Mouse (Mus musculus) kidney, postnatal 4 days (tissue): ENCODE results near the gene Il18.

Experiments used
- DNase-seq, 2 experiments: peaks; one replicate each; pipeline ENCODE4 v3.0.0; 2021; ENCODE audit warnings: mixed read lengths in 2 of 2

Il18 gene

DNA sequence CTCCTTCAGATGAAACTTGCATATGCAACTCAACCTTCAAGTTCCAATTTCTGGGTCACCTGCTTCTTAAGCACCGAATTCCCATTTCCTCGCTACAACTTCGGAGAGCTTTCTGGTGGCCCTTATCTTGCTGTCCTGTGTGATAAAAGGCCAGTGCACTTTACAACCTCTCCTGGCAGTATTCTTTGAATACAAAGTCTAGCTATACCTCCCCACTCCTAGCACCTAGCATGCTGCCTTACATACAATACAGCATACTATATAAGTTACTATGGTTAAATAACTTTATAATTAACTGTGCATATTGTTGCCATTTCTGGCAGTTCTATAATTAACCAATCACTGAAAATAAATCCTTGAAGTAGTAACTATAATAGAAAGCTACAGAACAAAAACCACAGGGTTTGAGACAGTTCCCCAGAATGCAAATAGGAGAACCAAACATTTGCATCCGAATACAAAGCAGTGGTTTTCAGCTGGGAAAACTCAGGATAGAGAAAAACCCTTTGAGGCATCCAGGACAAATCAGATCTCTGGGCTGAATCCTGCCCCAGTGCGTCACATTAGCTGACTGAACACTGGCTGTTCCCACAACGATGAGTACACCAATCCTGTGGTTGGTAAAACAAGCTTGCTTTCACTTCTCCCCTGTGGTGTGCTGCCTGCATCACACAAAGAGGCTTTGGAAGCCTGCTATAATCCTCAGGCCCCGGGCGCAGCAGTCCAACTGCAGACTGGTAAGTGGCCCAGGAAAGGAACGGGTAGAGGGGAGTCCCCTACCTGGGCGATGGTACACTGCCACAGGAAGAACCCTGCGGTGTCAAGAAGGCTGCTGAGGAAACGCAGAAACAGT lies at the start of gene Il18:
Gene Il18 (plus strand): TSS at position 587 of the 853 bp plus-strand sequence.
- DNase-seq: peak; percentile 17 to 39

DNA sequence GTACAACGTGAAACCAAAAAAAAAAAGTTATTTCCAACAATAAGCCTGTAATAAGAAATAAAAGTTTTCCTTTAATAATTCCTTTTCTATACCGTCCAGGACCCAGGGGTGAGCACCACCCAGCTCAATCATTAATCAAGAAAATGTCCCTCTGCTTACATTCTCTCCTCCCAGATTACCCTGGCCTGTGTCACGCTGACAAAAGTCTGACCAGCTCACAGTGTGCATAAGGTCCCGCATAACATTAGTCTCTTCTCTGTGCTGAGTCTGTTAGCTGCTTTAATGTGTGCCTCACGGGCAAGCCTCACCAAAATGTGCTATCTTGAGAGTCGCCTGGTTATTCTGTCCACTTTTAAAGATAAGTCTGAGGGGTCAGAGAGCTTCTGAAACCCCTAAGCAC lies 49.2 kb upstream of the Il18 start:
- DNase-seq: peak in 1 of 2 experiments; percentile 31

DNA sequence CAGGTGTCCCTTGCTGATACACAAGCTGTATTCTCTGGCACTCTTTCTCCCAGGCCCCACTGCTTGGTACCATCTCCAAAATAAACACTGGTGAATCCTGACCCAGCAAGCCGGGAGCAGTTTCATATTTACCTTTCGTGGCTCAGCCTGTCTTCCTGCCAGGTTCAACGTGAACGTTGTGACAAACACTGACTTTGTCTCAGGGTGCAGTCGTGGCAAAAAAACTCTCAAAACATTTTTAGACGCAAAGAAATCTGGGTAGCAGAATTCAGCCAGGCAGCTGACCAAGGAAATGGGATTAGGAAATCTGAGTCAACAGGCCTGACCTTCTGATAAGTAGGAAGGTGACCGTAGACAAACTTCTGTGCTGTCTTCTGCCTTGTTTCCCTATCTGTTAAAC lies 47.1 kb upstream of the Il18 start:
- no peak for DNase-seq

DNA sequence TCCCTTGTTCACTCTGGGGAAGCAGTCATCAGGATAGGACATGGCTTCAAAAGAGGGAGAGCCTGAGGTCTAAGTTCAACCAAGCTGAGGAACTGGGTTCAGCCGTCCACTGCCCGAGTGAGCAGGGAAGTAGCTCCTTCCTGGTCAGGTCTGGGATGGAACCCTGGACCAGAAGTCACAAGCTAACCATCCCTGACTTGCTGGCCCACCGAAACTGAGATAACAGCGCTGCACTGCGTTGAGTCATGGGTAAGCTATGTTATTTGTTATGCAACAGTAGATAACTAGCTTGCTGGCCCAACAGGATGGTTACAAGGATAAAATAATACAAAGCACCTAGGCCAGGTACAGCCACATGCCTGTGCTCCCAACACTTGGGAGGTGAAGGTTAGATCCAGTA lies 39.2 kb upstream of the Il18 start:
- DNase-seq: no peak

DNA sequence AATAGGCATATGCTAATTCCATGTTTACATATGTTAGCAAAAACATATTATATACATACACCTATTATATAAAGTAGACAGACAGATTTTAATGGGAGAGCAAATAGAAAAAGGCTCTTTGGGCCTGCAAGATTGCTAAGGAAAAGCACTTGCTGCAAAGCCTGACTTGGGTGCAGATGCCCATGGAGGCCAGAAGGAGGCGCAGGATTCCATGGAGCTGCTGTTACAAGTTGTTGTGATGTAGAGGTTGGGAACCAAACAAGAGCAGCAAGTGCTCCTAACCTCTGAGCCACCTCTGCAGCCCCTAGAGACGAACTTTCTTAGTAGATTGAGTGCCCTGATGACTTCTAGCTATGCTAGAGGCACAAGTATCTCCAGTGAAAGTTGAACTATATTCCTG lies 35.8 kb upstream of the Il18 start:
- peak; percentile 45 to 52 for DNase-seq

DNA sequence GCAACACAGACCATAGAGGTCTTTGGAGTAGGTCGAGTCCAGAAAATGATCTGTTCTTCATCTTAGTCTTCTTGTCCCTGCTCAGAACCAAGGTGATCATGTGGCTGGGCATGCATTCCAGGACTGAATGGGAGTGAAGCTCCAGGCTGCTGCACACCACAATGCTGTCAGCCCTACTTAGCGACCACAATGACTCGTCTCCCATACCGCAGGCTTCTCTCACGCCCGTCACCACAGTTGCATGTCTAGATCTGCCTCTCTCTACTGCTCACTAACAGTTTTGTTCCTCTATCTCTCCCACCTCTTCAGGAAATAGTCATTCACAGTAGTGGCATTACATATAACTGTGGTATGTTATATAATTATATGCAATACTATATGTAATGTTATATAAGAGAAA lies 33.9 kb upstream of the Il18 start:
- DNase-seq: no peak

DNA sequence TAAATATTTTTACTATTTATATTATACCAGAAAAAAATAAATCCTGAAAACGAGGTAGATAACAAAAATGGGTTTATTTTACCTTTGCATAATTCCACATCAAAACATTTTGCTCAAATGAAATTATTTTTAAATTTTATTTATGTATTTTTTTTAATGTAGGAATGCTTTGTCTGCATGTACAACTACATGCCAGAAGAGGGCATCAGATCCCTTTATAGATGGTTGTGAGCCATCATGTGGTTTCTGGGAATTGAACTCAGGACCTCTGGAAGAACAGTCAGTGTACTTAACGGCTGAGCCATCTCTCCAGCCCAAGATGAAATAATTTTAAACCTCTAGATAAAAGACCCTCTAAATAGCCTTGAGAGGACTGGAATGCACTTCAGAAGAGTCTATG lies 33.1 kb upstream of the Il18 start:
- DNase-seq: no peak

DNA sequence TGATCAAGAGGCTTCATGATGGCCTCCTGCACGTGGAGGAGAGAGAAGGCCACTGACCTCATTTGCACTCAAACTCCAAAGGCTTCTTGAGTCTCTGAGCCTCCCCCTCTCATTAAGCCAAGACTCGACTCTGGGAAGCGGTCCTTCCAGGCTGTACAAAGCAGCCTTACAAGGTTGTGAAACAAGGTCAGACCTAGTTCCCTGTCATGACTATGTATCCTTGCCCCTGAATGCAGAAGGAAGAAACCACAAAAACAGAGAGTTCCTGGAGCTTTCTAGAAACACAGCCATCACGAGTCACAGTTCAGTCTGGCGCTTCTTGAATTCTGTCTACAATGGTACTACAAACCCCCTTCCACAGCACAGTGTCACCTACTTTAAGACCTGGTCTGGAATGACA lies 32.1 kb upstream of the Il18 start:
- no peak for DNase-seq

DNA sequence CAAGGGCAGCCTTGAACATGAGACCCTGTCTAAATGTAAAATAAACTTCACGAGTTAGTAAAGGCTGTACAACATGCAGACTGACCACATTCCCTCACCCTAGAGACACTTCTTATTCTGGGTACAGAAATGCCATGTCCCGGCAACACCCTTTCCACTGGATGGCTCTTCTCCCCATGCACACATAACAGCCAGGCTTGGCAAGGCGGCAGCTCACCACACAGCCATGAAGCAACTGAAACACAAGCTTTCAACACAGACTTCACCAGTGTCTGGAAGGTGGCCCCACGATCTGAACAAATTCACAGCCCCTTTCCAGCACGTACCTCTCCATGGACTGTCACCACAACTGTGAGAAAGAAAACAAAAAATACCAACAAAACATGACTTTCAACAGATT lies 29.7 kb upstream of the Il18 start:
- DNase-seq: no peak

DNA sequence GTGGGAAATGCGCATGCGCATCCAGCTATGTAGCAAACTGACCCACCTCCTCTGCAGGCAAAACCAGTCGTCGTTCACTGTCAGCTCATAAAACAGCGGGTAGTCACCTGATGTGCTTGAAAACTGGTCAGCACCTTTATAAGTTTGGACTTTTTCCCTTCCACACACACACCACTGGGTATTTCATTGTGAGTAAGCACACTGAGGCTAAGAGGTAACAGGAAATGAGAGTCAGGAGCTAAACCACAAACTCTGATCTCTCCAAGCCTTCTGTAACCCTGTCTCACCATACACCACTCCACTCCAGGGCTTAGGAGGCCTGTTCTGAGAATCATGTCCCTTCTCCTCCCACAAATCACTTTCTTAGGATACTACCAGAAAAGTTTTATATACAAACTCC lies 29.0 kb upstream of the Il18 start:
- no peak for DNase-seq

DNA sequence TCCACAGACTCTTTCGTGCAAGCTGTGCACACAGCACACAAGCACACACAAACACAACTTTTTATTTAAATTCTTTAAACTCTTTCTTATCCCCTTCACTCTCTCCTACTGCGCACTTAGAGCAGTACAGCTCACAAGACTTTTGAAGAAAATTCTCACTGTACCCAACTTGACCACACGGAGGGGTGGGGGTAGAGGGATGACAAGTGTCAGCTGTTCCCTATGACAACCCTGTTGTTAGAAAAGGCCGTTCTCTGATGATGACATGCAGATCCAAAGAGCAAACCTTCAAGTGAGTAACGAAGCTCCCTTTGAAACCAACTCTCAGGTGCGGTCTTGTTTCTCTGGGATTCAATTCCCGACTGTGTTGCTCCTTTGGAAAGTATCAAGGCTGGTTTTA lies 26.8 kb upstream of the Il18 start:
- peak in 1 of 2 experiments; percentile 11 for DNase-seq

DNA sequence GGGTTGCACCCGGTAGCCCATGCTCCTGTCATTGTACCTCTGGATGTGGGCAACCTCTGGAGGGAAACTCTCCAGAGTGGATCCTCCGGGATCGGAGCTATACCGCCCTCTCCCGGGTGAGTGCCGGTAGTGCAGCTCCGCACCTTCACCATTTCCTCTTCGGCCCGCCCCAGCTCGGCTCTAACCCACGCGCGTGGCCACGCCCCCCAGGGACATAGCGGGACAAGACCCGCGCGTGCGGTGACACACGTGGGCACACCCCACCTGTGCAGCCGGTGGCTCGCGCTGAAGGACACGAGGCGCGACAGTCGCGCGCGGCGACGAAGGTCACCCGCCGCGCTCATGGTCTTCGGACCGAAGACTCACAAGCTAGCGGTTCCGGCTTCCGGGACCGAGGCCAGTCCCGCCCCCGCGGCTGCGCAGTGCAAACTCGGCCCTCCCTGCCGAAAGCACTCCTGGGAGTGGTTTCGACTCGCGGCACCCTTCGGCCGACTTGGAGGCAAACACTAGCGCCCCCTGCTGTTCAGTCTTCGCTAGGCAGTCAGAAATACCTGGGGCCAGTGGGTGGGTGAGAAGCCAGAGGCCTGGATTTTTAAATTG lies 26.2 kb upstream of the Il18 start, which contains the start of gene Pts:
Gene Pts (minus strand): TSS at position 432 of the 600 bp plus-strand sequence.
- peak; percentile 98 to 99 for DNase-seq

DNA sequence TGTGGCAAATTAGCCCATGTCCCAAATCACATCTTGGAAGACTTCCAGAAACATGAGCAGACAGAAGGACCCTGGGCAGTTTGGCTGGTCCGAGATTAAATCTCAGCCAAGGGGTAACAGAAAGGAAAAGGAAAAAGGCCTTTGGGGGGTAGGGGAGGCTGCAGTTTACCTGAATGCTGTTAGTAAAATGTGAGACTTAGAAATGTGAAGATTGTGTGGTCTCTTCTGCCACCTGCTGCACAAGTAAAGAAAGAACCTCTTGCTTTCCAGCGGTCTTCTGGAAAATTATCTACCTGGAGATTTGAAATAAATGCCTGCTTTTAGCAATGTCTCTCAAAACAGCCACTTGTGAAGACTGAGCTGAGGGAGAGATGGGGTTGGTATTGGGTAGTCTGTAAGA lies 23.7 kb upstream of the Il18 start:
- peak; percentile 41 to 50 for DNase-seq

DNA sequence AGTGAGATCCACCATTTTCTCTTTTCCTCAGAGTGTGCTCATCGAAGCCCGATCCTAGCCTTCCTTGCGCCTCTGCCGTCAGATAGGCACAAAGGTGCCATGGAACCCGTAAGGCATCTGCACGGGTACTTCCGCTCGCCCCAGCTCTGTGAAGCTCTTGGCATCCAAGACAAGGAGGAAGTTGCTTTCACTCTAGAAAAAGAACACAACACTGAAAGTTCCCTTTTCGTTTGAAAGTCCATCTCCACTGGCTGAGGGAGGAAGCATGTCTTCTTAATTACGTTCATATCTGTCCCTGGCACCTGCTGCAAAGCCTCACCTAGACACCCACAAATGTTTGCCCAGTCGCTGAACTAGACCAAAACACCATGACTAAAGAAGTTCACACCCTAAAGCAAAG lies 21.3 kb upstream of the Il18 start:
- peak in 1 of 2 experiments; percentile 13 for DNase-seq

DNA sequence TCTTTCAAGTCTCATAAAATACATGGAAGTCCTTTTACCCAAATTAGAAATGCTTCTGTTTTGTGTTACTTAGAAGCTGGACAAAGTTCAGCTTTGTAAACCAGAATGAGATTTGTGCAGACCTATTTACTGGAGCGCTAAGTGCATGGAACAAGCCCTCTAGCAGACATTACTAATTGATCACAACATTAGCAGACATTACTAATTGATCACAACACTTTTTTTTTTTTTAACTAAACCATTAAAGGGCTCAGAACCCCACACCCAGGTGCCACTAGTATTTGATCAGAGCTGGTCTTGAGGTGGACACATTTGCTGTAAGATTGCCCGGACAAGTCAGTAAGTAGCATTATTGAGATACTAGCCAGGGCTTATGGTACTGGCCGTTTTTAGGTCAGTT lies 20.8 kb upstream of the Il18 start:
- no peak for DNase-seq

DNA sequence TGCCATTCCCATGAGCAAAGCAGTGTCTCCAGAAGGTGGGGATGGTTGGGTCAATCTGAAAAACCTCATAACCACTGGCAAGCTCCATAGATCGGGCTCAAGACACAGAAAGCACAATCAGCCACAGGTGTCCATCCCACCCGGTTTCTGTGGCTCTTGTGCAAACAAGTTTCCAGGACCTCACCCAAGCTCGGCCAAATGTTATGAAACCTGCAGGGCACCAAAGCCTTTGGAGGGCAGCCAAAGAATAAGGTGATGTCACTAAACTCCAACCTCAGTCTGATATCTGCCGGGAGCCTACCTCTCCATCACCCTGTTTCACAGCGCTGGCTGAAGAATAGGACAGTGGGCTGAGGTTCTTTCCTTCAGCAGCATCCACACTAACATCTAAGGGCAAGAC lies 18.7 kb upstream of the Il18 start:
- no peak for DNase-seq

DNA sequence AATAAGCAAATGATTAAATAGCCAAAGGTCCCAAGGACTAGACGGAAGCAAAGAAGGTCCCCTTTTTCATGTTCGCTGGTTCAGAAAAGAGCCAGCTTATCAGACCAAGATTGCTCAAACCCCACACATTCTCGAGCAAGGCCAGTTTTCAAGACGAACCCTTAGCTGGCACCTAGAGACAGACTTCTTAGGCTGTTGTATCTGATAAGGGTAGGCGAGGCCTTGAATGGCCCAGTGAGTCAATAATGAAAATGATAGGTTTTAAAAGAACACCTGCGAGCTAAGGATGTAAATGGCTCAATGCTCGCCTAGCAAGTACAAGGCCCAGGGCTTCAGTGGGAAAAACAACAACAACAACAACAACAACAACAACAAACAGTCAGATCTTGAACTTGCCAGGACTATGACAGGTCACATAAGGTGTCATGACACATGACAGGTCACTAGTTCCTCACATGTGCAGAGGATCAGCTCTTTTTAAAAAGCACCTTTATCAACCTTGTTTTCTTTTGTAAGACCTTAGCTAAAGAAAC lies 18.0 kb upstream of the Il18 start:
- DNase-seq: no peak

DNA sequence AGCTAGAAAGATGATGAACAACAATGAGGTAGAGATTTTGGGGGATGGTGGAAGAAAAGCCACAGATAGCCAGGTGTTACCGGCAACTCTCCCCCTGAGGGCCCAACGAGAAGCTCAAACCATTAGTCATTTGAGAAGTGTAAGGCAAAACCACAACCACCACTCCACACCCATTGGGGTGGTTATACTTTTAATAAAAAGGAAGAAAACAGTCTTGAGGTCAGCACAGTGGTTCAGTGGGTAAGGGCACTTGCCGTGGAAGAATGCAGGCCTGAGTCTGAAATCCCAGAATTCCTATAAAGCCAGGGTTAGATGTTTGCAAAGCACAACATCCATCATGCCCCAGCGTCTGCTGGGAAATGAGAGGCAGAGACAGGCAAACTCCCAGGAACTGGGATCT lies 17.3 kb upstream of the Il18 start:
- DNase-seq: no peak

DNA sequence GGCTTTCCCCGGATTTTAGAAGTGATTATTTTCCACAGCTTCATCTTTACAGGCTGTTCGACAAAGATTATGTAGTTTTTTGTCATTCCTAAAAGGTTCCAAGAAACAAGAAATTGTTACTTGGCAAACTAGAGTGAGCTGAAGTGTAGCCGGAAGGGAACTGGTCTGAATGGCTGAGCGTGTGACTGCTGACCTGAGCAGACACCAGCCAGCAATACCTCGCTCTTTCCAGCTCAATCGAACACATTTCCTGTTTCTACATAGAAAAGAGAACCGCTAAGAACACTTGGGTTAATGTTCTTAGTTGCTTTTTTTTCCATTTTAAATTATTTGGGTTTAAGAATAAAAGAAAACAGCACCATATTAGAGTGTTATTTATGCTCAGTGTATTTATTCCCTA lies 14.5 kb upstream of the Il18 start:
- no peak for DNase-seq

DNA sequence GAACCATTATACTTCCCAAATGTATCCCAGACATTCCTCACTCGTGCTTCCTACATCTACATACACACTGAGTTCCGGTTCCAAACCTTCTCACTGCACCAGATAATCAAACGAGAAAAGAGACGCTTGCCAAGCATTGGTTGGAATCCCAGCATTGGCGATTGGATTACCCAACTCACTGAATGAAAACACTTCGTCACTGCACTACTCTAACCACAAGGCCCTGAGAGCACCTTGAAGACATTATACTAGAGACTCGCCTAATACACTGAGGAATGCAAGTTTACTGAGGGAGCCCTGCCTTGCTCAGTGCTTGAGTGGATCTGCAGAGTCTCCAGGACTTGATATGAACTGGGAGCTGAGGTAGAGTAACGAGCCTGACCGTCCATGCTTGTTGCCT lies 12.2 kb upstream of the Il18 start:
- no peak for DNase-seq

DNA sequence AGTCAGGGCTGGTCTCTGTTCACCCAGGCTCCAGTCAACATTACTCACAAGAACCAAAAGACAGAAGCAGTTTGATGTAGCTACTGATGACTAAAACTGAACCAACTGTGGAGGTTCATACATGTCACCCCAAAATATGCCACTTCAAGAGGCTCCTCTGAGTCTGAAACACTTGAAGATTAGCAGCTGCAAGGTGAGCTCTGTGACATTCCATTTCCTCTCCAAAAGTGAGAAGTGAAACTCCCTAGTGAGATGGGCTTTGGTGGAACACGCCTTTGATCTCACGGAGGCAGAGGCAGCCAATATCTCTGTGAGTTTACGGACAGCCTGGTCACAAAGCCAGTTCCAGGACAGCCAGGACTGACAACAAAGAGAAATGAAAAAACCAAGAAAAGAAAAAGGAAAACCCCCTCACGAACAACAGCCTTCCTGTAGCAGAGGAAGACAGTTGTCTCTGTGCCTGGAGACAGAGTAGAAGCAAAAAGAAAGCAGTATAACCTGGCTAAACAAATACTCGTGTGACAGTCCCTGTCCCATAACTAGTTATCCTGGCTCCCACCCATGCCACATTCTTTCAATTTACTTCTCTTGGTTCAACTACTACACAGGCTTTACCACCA lies 6.7 kb upstream of the Il18 start:
- no peak for DNase-seq

DNA sequence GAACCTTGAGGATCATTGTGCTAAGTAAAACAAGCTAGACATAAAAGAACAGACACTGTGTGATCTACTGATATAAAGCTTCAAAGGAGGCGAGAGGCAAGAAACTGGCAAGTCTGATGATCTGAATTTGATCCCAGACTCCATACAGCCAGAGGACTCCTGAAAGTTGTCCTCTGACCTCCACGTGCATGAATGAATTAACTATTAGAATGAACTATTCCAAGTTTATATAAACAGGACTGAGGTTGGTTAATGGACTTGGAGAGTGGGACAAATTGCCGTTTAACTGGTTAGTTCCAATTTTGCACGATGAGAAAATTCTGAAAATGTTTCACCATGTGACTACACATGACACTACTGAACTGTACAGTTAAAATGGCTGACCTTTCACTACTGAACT lies 5.7 kb upstream of the Il18 start:
- no peak for DNase-seq

DNA sequence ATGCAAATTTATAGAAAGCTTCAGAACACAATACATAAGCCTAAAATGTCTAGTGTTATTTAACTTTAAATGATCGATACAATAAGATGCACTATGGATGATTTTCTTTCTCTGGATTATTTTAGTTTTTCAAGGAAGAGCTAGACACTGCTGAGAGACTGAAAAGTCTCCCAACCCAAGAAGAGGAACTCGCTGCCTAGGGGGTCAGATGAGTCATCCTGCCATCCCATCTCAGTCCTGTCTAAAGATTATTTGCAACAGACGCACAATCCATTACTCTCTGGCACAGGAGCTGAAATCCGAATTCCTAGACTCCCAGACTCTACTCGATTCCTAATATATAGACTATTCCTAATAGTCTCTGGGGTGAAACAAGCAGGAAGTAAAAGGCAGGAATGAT lies 2.4 kb upstream of the Il18 start:
- DNase-seq: no peak

DNA sequence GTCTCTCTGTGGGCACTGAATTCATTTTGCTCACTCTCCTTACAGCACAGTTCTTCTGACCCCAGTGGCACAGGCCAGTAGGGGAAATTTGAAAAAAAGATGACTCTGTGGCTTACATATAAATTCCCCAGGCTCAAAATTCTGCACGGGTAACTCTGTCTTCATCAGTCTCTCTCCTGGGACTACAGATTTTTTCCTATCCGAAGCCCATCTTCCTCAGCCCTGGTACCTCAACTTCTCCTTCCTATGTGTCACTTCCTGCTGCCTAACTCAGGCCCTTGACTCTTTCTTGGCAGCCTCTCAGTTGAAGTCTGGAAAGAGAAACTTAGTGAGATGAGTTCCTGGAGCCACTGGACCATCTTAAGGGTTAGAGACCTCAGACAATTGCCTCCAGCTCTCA lies 1.1 kb upstream of the Il18 start:
- DNase-seq: no peak
